Mouse (Mus musculus) adrenal gland, postnatal 10 days (tissue): ENCODE data around the gene Mapk11. TPM values are rescaled to one million over a fixed set of nuclear protein-coding genes. Genes with fewer than 3 reads are reported as not detected.

ENCODE experiments used
- DNase-seq: peaks from one replicate; pipeline ENCODE4 v3.0.0; 2021; ENCODE audit warnings: mixed read lengths
- total RNA-seq, 2 experiments: library from RNA; stranded (reverse); gene quantifications; 2 replicates each; pipeline ENCODE4 v1.2.3; 2021

The Mapk11 gene
- total RNA-seq, 2 experiments from 2014 or later = 5.1 to 7.3 TPM

- DNase-seq = peak; percentile 78
Measured at GRCm38 (mm10) chr15:89173906-89174214, 24.4 kb upstream of the Mapk11 start.

- DNase-seq = peak; percentile 60
Measured at GRCm38 (mm10) chr15:89173024-89173905, 23.8 kb upstream of the Mapk11 start.

DNA sequence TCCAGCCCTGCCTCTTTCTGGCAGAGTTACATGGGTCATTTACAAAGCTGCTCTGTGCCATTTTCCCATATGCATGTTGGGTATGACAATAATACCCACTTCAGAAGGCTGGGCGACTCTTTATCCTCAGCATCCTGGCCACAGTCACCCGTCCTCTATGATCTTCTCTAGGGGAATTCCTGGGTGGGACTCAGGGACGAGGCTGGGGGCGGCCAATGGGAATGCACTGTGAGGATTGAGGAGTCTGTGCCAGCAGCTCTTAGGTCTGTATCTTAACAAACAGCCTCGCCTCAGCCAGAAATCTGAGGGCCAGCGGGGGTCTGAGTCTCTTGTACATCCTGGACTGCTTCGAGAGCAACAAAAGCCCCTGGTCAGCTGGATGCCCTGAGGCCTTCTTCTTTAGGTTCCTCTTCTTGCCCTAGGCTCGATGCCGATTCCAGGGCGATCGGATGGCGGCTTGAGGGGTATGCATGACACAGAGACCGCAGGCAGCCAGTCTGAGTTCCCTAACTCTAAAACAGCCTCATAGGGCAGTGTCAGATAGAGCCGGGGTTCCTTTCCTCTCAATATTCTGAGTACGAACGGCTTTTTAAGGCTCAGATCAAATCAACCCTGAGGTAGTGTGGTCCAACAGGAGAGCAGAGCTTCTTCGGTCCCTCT lies 23.0 kb upstream of the Mapk11 start:
- no peak for DNase-seq

- DNase-seq = no peak
Measured at GRCm38 (mm10) chr15:89171526-89172051, 22.2 kb upstream of the Mapk11 start.

GRCm38 (mm10) chr15:89170102-89170501 lies 20.7 kb upstream of the Mapk11 start:
- peak; percentile 42 for DNase-seq

DNA sequence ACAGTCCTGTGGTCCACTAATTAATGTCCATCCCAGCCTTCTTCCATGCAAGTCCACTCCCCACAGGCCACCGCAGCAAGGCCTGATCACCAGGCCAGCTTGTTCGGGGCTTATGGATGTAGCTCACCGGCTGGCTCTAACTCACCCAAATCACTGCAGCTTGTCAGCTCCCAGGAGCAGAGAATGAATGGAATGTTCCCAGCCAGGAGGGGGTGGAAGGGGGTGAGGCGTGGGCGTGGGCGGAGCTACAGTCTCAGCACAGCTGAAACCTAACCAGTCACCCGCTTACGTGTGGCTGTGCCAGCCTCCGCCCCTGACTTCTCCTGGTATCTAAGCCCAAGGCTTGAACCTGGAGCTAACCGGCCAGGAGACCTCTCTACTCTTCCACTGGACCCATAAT lies 20.0 kb upstream of the Mapk11 start:
- DNase-seq = peak; percentile 84

- no peak for DNase-seq
Measured at GRCm38 (mm10) chr15:89168922-89169321, 19.5 kb upstream of the Mapk11 start.

DNA sequence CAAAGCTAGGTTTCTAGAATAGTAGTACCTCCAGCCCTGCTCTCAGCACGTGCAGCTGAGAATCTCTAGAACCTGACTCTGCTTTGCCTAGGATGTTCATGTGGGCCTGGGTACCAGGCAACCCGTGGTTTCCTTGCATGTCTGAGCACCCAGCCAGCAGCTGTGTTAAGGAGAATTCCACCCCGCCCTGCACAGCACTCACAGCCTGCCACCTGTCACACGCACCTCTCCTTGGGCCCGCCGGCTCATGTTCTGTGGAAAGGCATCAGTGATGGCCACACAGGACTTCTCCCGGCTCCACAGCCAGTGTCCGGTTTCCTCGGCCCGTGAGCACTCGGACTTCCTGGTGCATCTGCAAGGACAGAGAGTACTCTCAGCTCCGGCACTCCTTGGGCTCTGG lies 16.1 kb upstream of the Mapk11 start:
- no peak for DNase-seq

GRCm38 (mm10) chr15:89161397-89161796 lies 12.0 kb upstream of the Mapk11 start:
- DNase-seq = no peak

GRCm38 (mm10) chr15:89158516-89158915 lies 9.1 kb upstream of the Mapk11 start:
- no peak for DNase-seq

GRCm38 (mm10) chr15:89157954-89158353 lies 8.5 kb upstream of the Mapk11 start:
- DNase-seq = peak; percentile 75

- no peak for DNase-seq
Measured at GRCm38 (mm10) chr15:89152312-89152711, 2.9 kb upstream of the Mapk11 start.

DNA sequence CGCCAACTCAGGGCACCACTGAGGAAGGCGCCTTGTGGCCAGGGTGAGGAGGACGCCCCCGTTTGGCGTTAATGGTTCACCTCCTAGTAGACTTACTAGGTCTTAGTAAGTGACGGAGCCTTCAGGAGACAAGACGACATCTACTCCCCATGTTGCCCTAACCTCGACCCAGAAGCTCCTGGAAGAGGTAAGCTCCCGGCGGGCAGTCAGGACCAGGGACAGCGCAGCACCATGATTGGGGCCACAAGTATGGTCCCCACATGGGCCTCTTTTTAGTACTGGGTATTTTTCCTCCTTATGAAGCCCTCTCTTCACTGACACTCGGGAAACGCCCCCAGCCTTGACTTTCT lies 588 bp upstream of the Mapk11 start:
- DNase-seq = peak; percentile 75

DNA sequence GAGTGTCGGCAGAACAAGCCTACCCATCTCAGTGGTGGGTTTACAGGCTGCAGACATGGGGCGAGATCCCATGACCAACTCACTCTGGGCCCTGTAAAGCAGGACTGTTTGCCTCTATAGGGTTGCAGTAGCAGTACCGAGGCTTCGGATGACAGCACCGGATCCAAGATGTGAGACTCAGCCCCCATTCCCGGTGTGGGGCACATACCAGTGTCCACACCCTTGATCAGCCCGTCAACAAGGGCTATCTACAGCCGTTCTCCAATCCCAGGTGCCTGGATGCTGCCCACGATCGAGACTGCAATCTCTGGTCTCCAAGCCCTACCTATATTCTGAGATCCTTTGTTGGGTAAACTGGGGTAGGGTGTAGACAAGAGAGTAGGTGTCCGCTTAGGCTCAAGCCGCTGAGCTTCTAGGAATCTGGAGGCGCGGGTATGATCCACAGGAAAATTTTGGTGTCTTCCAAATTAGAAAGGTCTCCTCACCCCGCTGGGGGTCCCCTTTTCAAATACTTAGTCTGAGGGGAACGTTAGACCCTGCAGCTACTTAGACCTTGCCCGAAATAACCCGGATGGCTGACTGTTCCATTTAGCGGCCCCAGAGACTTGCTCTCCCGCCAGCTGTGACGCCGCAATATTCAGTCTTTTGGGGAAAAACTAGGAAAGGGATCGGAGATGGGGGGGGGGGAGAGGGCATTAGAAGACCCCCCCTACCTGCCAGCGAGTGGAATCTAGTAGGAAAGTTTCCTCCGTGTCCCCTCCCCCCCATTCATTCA lies 745 bp downstream of the Mapk11 start:
- DNase-seq = no peak

GRCm38 (mm10) chr15:89147895-89148294 lies 1.5 kb downstream of the Mapk11 start:
- no peak for DNase-seq

- DNase-seq = no peak
Measured at GRCm38 (mm10) chr15:89147456-89147855, 2.0 kb downstream of the Mapk11 start.

- DNase-seq = no peak
Measured at GRCm38 (mm10) chr15:89147024-89147423, 2.4 kb downstream of the Mapk11 start.

DNA sequence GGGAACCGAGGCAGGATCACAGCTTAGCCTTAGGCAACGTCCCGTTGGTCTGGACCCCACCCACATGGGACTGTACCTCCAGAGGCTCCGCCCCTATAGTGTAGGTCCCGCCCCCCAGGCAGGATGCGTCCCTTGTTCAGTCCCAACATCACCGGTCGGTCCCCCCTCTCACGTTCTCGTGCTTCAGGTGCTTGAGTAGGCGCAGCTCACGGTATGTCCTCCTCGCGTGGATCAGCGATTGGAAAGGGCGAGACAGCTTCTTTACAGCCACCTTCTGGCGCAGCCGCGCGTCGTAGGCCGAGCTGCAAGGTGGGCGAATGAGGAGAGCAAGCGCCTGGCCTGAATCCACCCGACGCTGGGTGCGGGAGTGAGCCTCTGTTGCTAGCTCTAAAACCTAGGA lies 2.9 kb downstream of the Mapk11 start:
- peak; percentile 56 for DNase-seq

GRCm38 (mm10) chr15:89145813-89146350 lies 3.5 kb downstream of the Mapk11 start:
- DNase-seq = no peak

GRCm38 (mm10) chr15:89144965-89145364 lies 4.5 kb downstream of the Mapk11 start:
- DNase-seq = no peak

GRCm38 (mm10) chr15:89143134-89143533 lies 6.3 kb downstream of the Mapk11 start:
- no peak for DNase-seq

DNA sequence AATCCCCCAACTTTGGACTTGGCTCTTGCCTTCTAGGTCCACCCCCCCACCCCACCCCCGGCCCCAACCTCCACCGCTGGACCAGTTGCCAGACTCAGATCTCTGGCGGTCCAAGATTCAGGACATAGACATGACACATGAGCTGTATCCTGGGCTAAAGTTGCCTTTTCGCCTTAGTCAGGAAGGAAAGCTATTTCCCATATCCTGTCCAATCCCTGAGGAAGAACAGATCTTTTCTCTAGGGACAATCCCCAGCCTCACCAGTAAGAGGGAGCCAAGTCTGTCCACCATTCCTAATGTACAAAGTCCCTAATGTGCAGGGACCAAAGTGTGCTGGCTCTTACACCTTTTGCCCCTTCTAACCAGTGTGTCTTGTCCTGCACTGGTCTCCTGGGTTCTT lies 7.5 kb downstream of the Mapk11 start:
- DNase-seq = no peak

DNA sequence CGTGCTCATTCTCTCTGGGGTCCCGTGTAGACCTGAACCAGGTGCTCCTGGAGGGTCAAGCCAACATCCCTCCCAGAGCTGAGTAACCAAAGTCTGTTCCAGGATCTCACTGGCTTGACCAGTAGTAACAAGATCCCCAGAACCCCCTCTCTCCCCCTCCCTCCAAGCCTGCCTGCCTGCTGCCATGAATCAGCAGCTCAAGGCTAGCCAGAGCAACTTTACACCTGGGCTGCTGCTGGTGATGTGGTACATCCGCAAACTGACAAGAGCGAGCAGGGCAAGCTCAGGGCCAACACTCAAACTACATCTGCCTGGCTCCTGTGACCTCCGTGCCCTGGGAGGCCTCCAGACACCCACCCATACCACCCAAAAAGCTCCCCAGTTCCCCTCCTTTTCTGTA lies 8.0 kb downstream of the Mapk11 start:
- DNase-seq = no peak
